Comparison of ENCODE assay signal across 1 mouse cellular context in the genomic region with DNA sequence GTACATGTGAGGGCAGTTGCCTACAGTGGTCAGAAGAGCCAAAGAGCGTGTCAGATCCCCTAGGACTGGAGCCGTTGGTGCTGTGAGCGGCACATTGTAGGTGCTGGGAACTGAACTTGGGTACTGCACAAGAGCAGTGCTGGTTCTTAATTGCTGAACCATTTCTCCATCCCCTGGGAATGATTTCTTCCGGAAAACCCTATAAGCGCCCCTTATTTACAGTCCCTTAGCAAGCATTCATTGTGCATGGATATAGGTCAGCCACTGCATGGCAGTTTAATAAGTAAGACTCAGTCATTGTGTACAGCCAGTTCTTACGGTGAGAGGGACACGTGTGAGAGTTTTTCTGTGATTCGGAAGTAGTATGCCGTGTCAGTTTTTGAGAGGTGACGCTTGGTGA.
TF ChIP-seq lines count a peak whose summit lies in the region.

No protein-coding gene starts in this region.

TF ChIP-seq in myocyte, 11 proteins besides CTCF, POLR2A, EP300 and RAD21 (continued from another document):
- TF ChIP-seq POLR2AphosphoS2 (IDR thresholded peaks at IDR 0.05; ENCODE audit: insufficient read length, low read depth) (no peak), SRF (IDR thresholded peaks at IDR 0.05; ENCODE audit: control insufficient read depth, insufficient read length, low read depth) (no peak), TCF3 (IDR thresholded peaks at IDR 0.05; ENCODE audit: insufficient read length, low read depth) (no peak), USF1 (IDR thresholded peaks at IDR 0.05; ENCODE audit: low read depth) (no peak), REST (IDR thresholded peaks at IDR 0.05; ENCODE audit: insufficient read depth, insufficient read length) (no peak), E2F4 (IDR thresholded peaks at IDR 0.05; ENCODE audit: insufficient read depth) (no peak), TCF12 (IDR thresholded peaks at IDR 0.05; ENCODE audit: insufficient read depth, poor library complexity, severe bottlenecking) (no peak)
